Mouse (Mus musculus): ENCODE results near the gene Psmb7.

GRCm38 (mm10) chr2:38652565-38653292 is 8.8 kb upstream of the Psmb7 start:
- no peak for TF ChIP-seq POLR2A (IDR thresholded peaks at IDR 0.05; ENCODE audit: borderline replicate concordance, extremely low read depth, insufficient read depth, insufficient read length, poor library complexity, severe bottlenecking)
- no peak for TF ChIP-seq CTCF (IDR thresholded peaks at IDR 0.05; ENCODE audit: borderline replicate concordance, extremely low read depth, insufficient read depth, insufficient read length)
